Mouse (Mus musculus): ENCODE results near the gene Mettl7b.
"Not testable (repeated sequence)": the region's sequence is repeated elsewhere in the genome, so short reads cannot be mapped to it uniquely, and the experiment has no call there.

GRCm38 (mm10) chr10:128989131-128989530 is 28.3 kb upstream of the Mettl7b start, which contains the start of gene Olfr9:
- TF ChIP-seq CTCF (IDR thresholded peaks at IDR 0.05; ENCODE audit: borderline replicate concordance, insufficient read depth, low read depth, low read length); POLR2A (IDR thresholded peaks at IDR 0.05; ENCODE audit: borderline replicate concordance, insufficient read depth, low read length): not testable (repeated sequence)

All from cerebellum, adult 2 months (tissue).